11 mouse cellular contexts compared by ENCODE assay signal in genomic region chr9:26121986-26122385, GRCm38 (mm10).
A peak's percentile ranks its signal among the peaks of the same experiment; 100 is the strongest.
DNase-seq lines count a peak whose midpoint lies in the region; ATAC-seq and TF ChIP-seq lines count a peak whose summit lies in the region.
"Had no signal": no experiment of that assay in that cellular context is flagged by ENCODE, and none has a peak within 500 bp of the region (broad histone marks: within the 10 kb centered on the region; RNA-seq: fewer than 3 reads in every experiment).

No protein-coding gene starts in this region.

- H3K27ac ChIP-seq in left cerebral cortex, adult 2 months = no peak overlapping the region
- H3K27ac ChIP-seq in hindbrain, embryonic 12.5 days = no peak overlapping the region
- H3K27ac ChIP-seq: forebrain, embryonic 10.5 days had no signal

- no peaks in the 10 kb centered on the region for H3K4me1 ChIP-seq in hindbrain, embryonic 12.5 days
- H3K4me1 ChIP-seq: forebrain, embryonic 10.5 days had no signal

- peak; percentile 11 for DNase-seq in heart, postnatal 4 days
- no peak for DNase-seq in heart, adult 9 months (ENCODE audit: low spot score in 2 of 2)
- peak; percentile 4 for DNase-seq in retina, embryonic 14.5 days (ENCODE audit: low spot score)
- DNase-seq in retina, postnatal 1 day = no peak
- peak; percentile 14 to 25 for DNase-seq in left cerebral cortex, adult 2 months (ENCODE audit: extremely low spot score in 1 of 2, low spot score in 2 of 2)
- no peak for DNase-seq in gastrocnemius, postnatal 14 days
- DNase-seq: cerebellum, postnatal 36 days had no signal

- H3K4me2 ChIP-seq in hindbrain, embryonic 12.5 days (replicated peaks) = no peak overlapping the region

- H3K4me3 ChIP-seq in left cerebral cortex, adult 2 months = no peak overlapping the region
- H3K4me3 ChIP-seq in hindbrain, embryonic 12.5 days = no peak overlapping the region
- H3K4me3 ChIP-seq: forebrain, embryonic 10.5 days had no signal

- intact Hi-C loops in left cerebral cortex, adult 2 months (cut with DNase I) = loop anchor here (2.0 to 10.0 kb wide), 4 partner anchors 225 to 655 kb away; no protein-coding TSS in a partner anchor
- intact Hi-C loops in gastrocnemius, postnatal 14 days (cut with DNase I; ENCODE audit: low total_unique reads) = no loop called here

- peak; percentile 47 for TF ChIP-seq CTCF in left cerebral cortex, adult 2 months (IDR thresholded peaks at IDR 0.05)

- ATAC-seq in hindbrain, embryonic 12.5 days (ENCODE audit: low FRiP score) = no peak
- ATAC-seq: intestine, embryonic 16.5 days; midbrain, embryonic 16.5 days had no signal

- WGBS in hindbrain, embryonic 12.5 days = 95% methylated on average over 2 of the region's 2 CpGs

- no peaks in the 10 kb centered on the region for H3K36me3 ChIP-seq in hindbrain, embryonic 12.5 days
- H3K36me3 ChIP-seq: forebrain, embryonic 10.5 days had no signal

- H3K9me3 ChIP-seq in hindbrain, embryonic 12.5 days (replicated peaks) = no peaks in the 10 kb centered on the region; the same call in 1 of the 2 replicates
- H3K9me3 ChIP-seq: forebrain, embryonic 10.5 days had no signal

- H3K27me3 ChIP-seq in hindbrain, embryonic 12.5 days = no peaks in the 10 kb centered on the region

- H3K9ac ChIP-seq in hindbrain, embryonic 12.5 days = no peak overlapping the region

Comparison
In these comparisons a context has a peak if more than half of its experiments do, and no peak if none do; other contexts are left out.
1. DNase-seq: peak in heart, postnatal 4 days (single experiment), retina, embryonic 14.5 days (single experiment) and left cerebral cortex, adult 2 months (2 of 2); none in heart, adult 9 months (0 of 2), retina, postnatal 1 day (single experiment) and gastrocnemius, postnatal 14 days (single experiment).